Mouse (Mus musculus) G1E (cell line): ENCODE measurements around the gene Fcgr3. TPM values are rescaled to one million over a fixed set of nuclear protein-coding genes. Genes with fewer than 3 reads are reported as not detected.
"Not testable (repeated sequence)": the region's sequence is repeated elsewhere in the genome, so short reads cannot be mapped to it uniquely, and the experiment has no call there.

Experiments
- ATAC-seq: 2 replicates; pipeline ENCODE4 v1.8.0; 2016; ENCODE audit warnings: mild to moderate bottlenecking; ENCODE audit not compliant: insufficient number of reproducible peaks, poor library complexity, low FRiP score, severe bottlenecking; ENCODE audit errors: extremely low read depth
- DNase-seq: peaks from one replicate; pipeline ENCODE4 v3.0.0; 2012; ENCODE audit warnings: low spot score
- H3K27me3 ChIP-seq: 2 replicates; pipeline ENCODE4 v1.6.1; 2012; ENCODE audit warnings: mild to moderate bottlenecking, low read length, inconsistent platforms; ENCODE audit not compliant: insufficient read depth
- H3K36me3 ChIP-seq: replicated peaks from 2 replicates; pipeline ENCODE3; 2012; ENCODE audit warnings: mild to moderate bottlenecking, inconsistent platforms
- H3K4me1 ChIP-seq: 2 replicates; pipeline ENCODE4 v1.6.1; 2012; ENCODE audit warnings: low read depth, low read length, inconsistent platforms, mixed read lengths; ENCODE audit not compliant: insufficient read depth
- H3K4me3 ChIP-seq: 2 replicates; pipeline ENCODE4 v1.5.1; 2012; ENCODE audit warnings: low read depth, mild to moderate bottlenecking, inconsistent platforms, low read length, moderate library complexity, mixed read lengths
- H3K9me3 ChIP-seq: replicated peaks from 2 replicates; pipeline ENCODE4 v1.6.1; 2012; ENCODE audit warnings: inconsistent platforms
- CTCF ChIP-seq: IDR thresholded peaks from 2 replicates; pipeline ENCODE4 v1.5.1; 2012; ENCODE audit warnings: low read depth, low read length, inconsistent platforms, mixed read lengths
- GATA1 ChIP-seq: IDR thresholded peaks from 2 replicates; pipeline ENCODE4 v1.6.1; 2012; ENCODE audit warnings: borderline replicate concordance, low read length, inconsistent platforms, mixed read lengths
- GATA2 ChIP-seq: IDR thresholded peaks from 2 replicates; pipeline ENCODE4 v1.6.1; 2012; ENCODE audit warnings: low read depth, low read length, inconsistent platforms, borderline replicate concordance
- POLR2AphosphoS5 ChIP-seq: IDR thresholded peaks from 2 replicates; pipeline ENCODE4 v1.6.1; 2012; ENCODE audit warnings: low read depth, low read length, inconsistent platforms; ENCODE audit not compliant: insufficient replicate concordance
- TAL1 ChIP-seq: conservative IDR thresholded peaks from 2 replicates; pipeline ENCODE4 v1.6.1; 2012; ENCODE audit warnings: low read depth, low read length, inconsistent platforms, mixed read lengths
- polyA plus RNA-seq: library from polyadenylated mRNA; stranded (reverse); fragments of >175 nt; gene quantifications from 2 replicates; pipeline ENCODE4 v1.2.3, GENCODE M21; 2012
- total RNA-seq, 2 experiments: library from RNA; stranded (forward) in 1 of 2; stranded (reverse) in 1 of 2; fragments of 200-1000 nt in 1 of 2; fragments of >200 nt in 1 of 2; fragmentation: Nextera tagmentation in 1 of 2; gene quantifications; 2 replicates each; pipeline ENCODE4 v1.2.3; 2014 to 2017

The Fcgr3 gene
- 7.3 and 9.3 TPM in 2 replicates for total RNA-seq (2014; fragmentation: Nextera tagmentation)
- total RNA-seq (2017): 99.6 and 123 TPM in 2 replicates
- 0.91 and 1.5 TPM in 2 replicates for polyA plus RNA-seq

- Histone ChIP-seq H3K4me3 (peak within 1 kb of the TSS; percentile 61), H3K9me3 (peaks cover 20% of the 10 kb centered on the region)
- DNase-seq, H3K4me1 ChIP-seq, H3K27me3 ChIP-seq, H3K36me3 ChIP-seq: not testable (repeated sequence)
- ATAC-seq: peak; percentile 23; the same call in 1 of the 2 replicates
Observed at GRCm38 (mm10) chr1:171064491-171065242, at the start of gene Fcgr3. TSS of gene Fcgr3 (minus strand) at chr1:171064935.

GRCm38 (mm10) chr1:171113873-171114299, 49.2 kb upstream of the Fcgr3 start, which contains the start of gene Cfap126:
TSS of gene Cfap126 (plus strand) at chr1:171113918.
- Histone ChIP-seq H3K9me3 (no peaks in the 10 kb centered on the region), H3K4me3 (peak within 1 kb of the TSS; percentile 69), H3K27me3 (no peaks in the 10 kb centered on the region), H3K4me1 (peaks cover 48% of the 10 kb centered on the region), H3K36me3 (no peaks in the 10 kb centered on the region)
- ATAC-seq (peak; percentile 51), DNase-seq (peak; percentile 20)
- TF ChIP-seq POLR2AphosphoS5: no peak
- no peak for TF ChIP-seq CTCF
- no peak for TF ChIP-seq GATA2

GRCm38 (mm10) chr1:171112986-171113385, 48.3 kb upstream of the Fcgr3 start:
- Histone ChIP-seq H3K9me3 (no peaks in the 10 kb centered on the region), H3K4me3 (no peak overlapping the region), H3K4me1 (peaks cover 48% of the 10 kb centered on the region), H3K27me3 (no peaks in the 10 kb centered on the region), H3K36me3 (no peaks in the 10 kb centered on the region)
- no peak for DNase-seq
- no peak for ATAC-seq
- TF ChIP-seq POLR2AphosphoS5: no peak
- TF ChIP-seq GATA1: no peak
- TF ChIP-seq CTCF: no peak
- no peak for TF ChIP-seq GATA2
- no peak for TF ChIP-seq TAL1

- DNase-seq (no peak), ATAC-seq (no peak)
- Histone ChIP-seq H3K4me3 (peak overlapping the region; percentile 70), H3K36me3 (no peaks in the 10 kb centered on the region), H3K4me1 (peaks cover 47% of the 10 kb centered on the region), H3K27me3 (no peaks in the 10 kb centered on the region), H3K9me3 (no peaks in the 10 kb centered on the region)
- TF ChIP-seq POLR2AphosphoS5 (no peak), TAL1 (no peak), GATA1 (no peak), GATA2 (no peak), CTCF (no peak)
Observed at GRCm38 (mm10) chr1:171111781-171112575, 47.2 kb upstream of the Fcgr3 start.

- peaks cover 41% of the 10 kb centered on the region for H3K4me1 ChIP-seq
- ATAC-seq (peak; percentile 80), DNase-seq (peak; percentile 80)
- no peaks in the 10 kb centered on the region for H3K36me3 ChIP-seq
- peak overlapping the region; percentile 70 for H3K4me3 ChIP-seq
- no peaks in the 10 kb centered on the region for H3K9me3 ChIP-seq
- no peaks in the 10 kb centered on the region for H3K27me3 ChIP-seq
- TF ChIP-seq CTCF: peak; percentile 83
- TF ChIP-seq TAL1: no peak
Observed at GRCm38 (mm10) chr1:171111020-171111780, 46.5 kb upstream of the Fcgr3 start.

- no peaks in the 10 kb centered on the region for H3K27me3 ChIP-seq
- no peaks in the 10 kb centered on the region for H3K9me3 ChIP-seq
- H3K4me3 ChIP-seq: peak overlapping the region; percentile 70; the same call in 1 of the 2 replicates
- peaks cover 36% of the 10 kb centered on the region for H3K4me1 ChIP-seq
- DNase-seq (no peak), ATAC-seq (no peak)
- TF ChIP-seq TAL1 (no peak), GATA2 (no peak), CTCF (no peak), GATA1 (no peak), POLR2AphosphoS5 (no peak)
- H3K36me3 ChIP-seq: no peaks in the 10 kb centered on the region
Observed at GRCm38 (mm10) chr1:171110659-171111019, 45.9 kb upstream of the Fcgr3 start.
